Comparison of ENCODE assay signal across 14 mouse cellular contexts in the genomic region with DNA sequence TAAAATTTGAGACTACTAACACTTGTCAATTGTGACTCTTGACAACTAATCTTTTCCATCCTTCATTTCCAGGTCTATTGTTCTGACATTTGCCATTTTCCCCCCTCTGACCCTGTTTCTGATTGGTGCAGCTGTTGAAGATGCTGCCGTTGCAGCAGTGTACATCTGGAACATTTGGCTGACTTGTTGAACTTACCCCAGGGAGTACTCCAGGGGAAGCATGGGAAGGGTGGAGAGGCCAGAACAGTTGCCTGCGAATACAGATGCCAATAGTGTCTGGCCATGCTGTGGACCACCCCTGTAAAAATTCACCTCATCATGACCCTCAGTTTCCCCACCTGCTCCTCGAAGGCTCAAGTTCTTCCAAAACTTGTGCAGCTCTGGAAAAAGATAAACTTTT. TPM values are rescaled to one million over a fixed set of nuclear protein-coding genes. Genes with fewer than 3 reads are reported as not detected.
A peak's percentile ranks its signal among the peaks of the same experiment; 100 is the strongest.
DNase-seq lines count a peak whose midpoint lies in the region; ATAC-seq and TF ChIP-seq lines count a peak whose summit lies in the region.
"Had no signal": no experiment of that assay in that cellular context is flagged by ENCODE, and none has a peak within 500 bp of the region (broad histone marks: within the 10 kb centered on the region; RNA-seq: fewer than 3 reads in every experiment).

No protein-coding gene starts in this region.

- H3K9ac ChIP-seq in forebrain, postnatal 0 days: no peak overlapping the region
- no peak overlapping the region for H3K9ac ChIP-seq in forebrain, embryonic 11.5 days (ENCODE audit: low read length)
- no peak overlapping the region for H3K9ac ChIP-seq in limb, embryonic 11.5 days (ENCODE audit: low read length)
- H3K9ac ChIP-seq in midbrain, embryonic 11.5 days (ENCODE audit: low read length): no peak overlapping the region
- H3K9ac ChIP-seq in liver, postnatal 0 days (replicated peaks): no peak overlapping the region
- H3K9ac ChIP-seq: hindbrain, embryonic 15.5 days; liver, embryonic 13.5 days; neural tube, embryonic 12.5 days had no signal

- H3K27ac ChIP-seq in forebrain, postnatal 0 days (ENCODE audit: low read depth, low read length): no peak overlapping the region
- no peak overlapping the region for H3K27ac ChIP-seq in forebrain, embryonic 11.5 days (ENCODE audit: low read depth, low read length)
- no peak overlapping the region for H3K27ac ChIP-seq in limb, embryonic 11.5 days (replicated peaks; ENCODE audit: low read depth, low read length)
- H3K27ac ChIP-seq in midbrain, embryonic 11.5 days (ENCODE audit: low read depth, low read length): no peak overlapping the region
- no peak overlapping the region for H3K27ac ChIP-seq in liver, postnatal 0 days (ENCODE audit: low read depth)
- H3K27ac ChIP-seq: hindbrain, embryonic 15.5 days; kidney, postnatal 0 days; liver, embryonic 13.5 days; neural tube, embryonic 12.5 days had no signal

- 0 out of 2 replicates have a peak overlapping the region, but pooled peaks have one; percentile 69 for H3K4me2 ChIP-seq in forebrain, postnatal 0 days (ENCODE audit: low read depth)
- no peak overlapping the region for H3K4me2 ChIP-seq in forebrain, embryonic 11.5 days (ENCODE audit: low read depth, low read length, severe bottlenecking)
- no peak overlapping the region for H3K4me2 ChIP-seq in limb, embryonic 11.5 days (ENCODE audit: low read depth, severe bottlenecking)
- H3K4me2 ChIP-seq in midbrain, embryonic 11.5 days: no peak overlapping the region
- no peak overlapping the region for H3K4me2 ChIP-seq in liver, postnatal 0 days (ENCODE audit: low read depth, low read length)

- no peaks in the 10 kb centered on the region for H3K27me3 ChIP-seq in forebrain, postnatal 0 days (ENCODE audit: insufficient read depth, low read length)
- peaks cover 7% of the 10 kb centered on the region; the same call in 1 of the 2 replicates for H3K27me3 ChIP-seq in forebrain, embryonic 11.5 days (ENCODE audit: control insufficient read depth, insufficient read depth, low read length)
- 0 out of 2 replicates have a peak, but pooled peaks cover 5% of the 10 kb centered on the region for H3K27me3 ChIP-seq in limb, embryonic 11.5 days (ENCODE audit: control insufficient read depth, insufficient read depth, low read length)
- H3K27me3 ChIP-seq in midbrain, embryonic 11.5 days (ENCODE audit: control insufficient read depth, insufficient read depth, low read length): 0 out of 2 replicates have a peak, but pooled peaks cover 2% of the 10 kb centered on the region
- peaks cover 6% of the 10 kb centered on the region; the same call in 1 of the 2 replicates for H3K27me3 ChIP-seq in liver, postnatal 0 days (ENCODE audit: insufficient read depth, low read length)
- H3K27me3 ChIP-seq: neural tube, embryonic 12.5 days had no signal

- WGBS in forebrain, postnatal 0 days: 53% methylated on average over 3 of the region's 3 CpGs
- 43% methylated on average over 3 of the region's 3 CpGs for WGBS in forebrain, embryonic 11.5 days
- 46% methylated on average over 3 of the region's 3 CpGs for WGBS in limb, embryonic 11.5 days
- WGBS in midbrain, embryonic 11.5 days: 54% methylated on average over 3 of the region's 3 CpGs
- WGBS in liver, postnatal 0 days (ENCODE audit: insufficient replicate concordance): 59% methylated on average over 3 of the region's 3 CpGs

- no peaks in the 10 kb centered on the region for H3K9me3 ChIP-seq in forebrain, postnatal 0 days (ENCODE audit: low read length)
- no peaks in the 10 kb centered on the region for H3K9me3 ChIP-seq in forebrain, embryonic 11.5 days (ENCODE audit: control insufficient read depth, low read length)
- H3K9me3 ChIP-seq in limb, embryonic 11.5 days (ENCODE audit: control insufficient read depth, low read length): no peaks in the 10 kb centered on the region
- H3K9me3 ChIP-seq in midbrain, embryonic 11.5 days (ENCODE audit: control insufficient read depth, low read length): no peaks in the 10 kb centered on the region
- no peaks in the 10 kb centered on the region for H3K9me3 ChIP-seq in liver, postnatal 0 days (ENCODE audit: low read length)
- H3K9me3 ChIP-seq: G1E; hindbrain, embryonic 15.5 days; liver, embryonic 13.5 days; neural tube, embryonic 12.5 days had no signal

- H3K4me3 ChIP-seq in forebrain, postnatal 0 days (ENCODE audit: low read depth, low read length): no peak overlapping the region
- H3K4me3 ChIP-seq in forebrain, embryonic 11.5 days (ENCODE audit: low read depth, low read length): no peak overlapping the region
- H3K4me3 ChIP-seq in limb, embryonic 11.5 days (ENCODE audit: low read depth, low read length): no peak overlapping the region
- no peak overlapping the region for H3K4me3 ChIP-seq in midbrain, embryonic 11.5 days (ENCODE audit: low read depth, low read length)
- no peak overlapping the region for H3K4me3 ChIP-seq in liver, postnatal 0 days (ENCODE audit: low read depth, low read length)

- TF ChIP-seq CTCF in forebrain, postnatal 0 days (IDR thresholded peaks at IDR 0.05; ENCODE audit: low read depth): no peak
- TF ChIP-seq CTCF in liver, postnatal 0 days (IDR thresholded peaks at IDR 0.05; ENCODE audit: low read depth): no peak

- DNase-seq in forebrain, postnatal 0 days: no peak
- DNase-seq in forebrain, embryonic 11.5 days (ENCODE audit: low spot score): no peak
- peak; percentile 24 for DNase-seq in embryo, embryonic 10 days (ENCODE audit: low spot score)
- DNase-seq in gastrocnemius, postnatal 25 days: peak; percentile 31
- peak; percentile 20 for DNase-seq in limb, embryonic 11.5 days (ENCODE audit: low spot score)
- DNase-seq in cerebellum, adult 8-10 months: no peak
- DNase-seq in midbrain, embryonic 11.5 days (ENCODE audit: low spot score, missing footprints): no peak
- no peak for DNase-seq in liver, postnatal 0 days
- DNase-seq: liver, embryonic 13.5 days; right cerebral cortex, postnatal 14 days had no signal

- H3K4me1 ChIP-seq in forebrain, postnatal 0 days (ENCODE audit: insufficient read depth): no peaks in the 10 kb centered on the region
- no peaks in the 10 kb centered on the region for H3K4me1 ChIP-seq in forebrain, embryonic 11.5 days (replicated peaks; ENCODE audit: control insufficient read depth, insufficient read depth, low read length)
- no peaks in the 10 kb centered on the region for H3K4me1 ChIP-seq in limb, embryonic 11.5 days (ENCODE audit: control insufficient read depth, insufficient read depth, low read length)
- H3K4me1 ChIP-seq in midbrain, embryonic 11.5 days (ENCODE audit: control insufficient read depth, insufficient read depth, low read length): no peaks in the 10 kb centered on the region
- no peaks in the 10 kb centered on the region for H3K4me1 ChIP-seq in liver, postnatal 0 days (ENCODE audit: insufficient read depth)
- H3K4me1 ChIP-seq: hindbrain, embryonic 15.5 days; liver, embryonic 13.5 days; neural tube, embryonic 12.5 days had no signal

- H3K36me3 ChIP-seq in forebrain, postnatal 0 days (ENCODE audit: insufficient read depth): no peaks in the 10 kb centered on the region
- H3K36me3 ChIP-seq in forebrain, embryonic 11.5 days (ENCODE audit: control insufficient read depth, insufficient read depth, low read length): no peaks in the 10 kb centered on the region
- no peaks in the 10 kb centered on the region for H3K36me3 ChIP-seq in limb, embryonic 11.5 days (ENCODE audit: control insufficient read depth, insufficient read depth, low read length)
- H3K36me3 ChIP-seq in midbrain, embryonic 11.5 days (ENCODE audit: control insufficient read depth, insufficient read depth, low read length): no peaks in the 10 kb centered on the region
- H3K36me3 ChIP-seq in liver, postnatal 0 days (replicated peaks; ENCODE audit: insufficient read depth, low read length): no peaks in the 10 kb centered on the region
- H3K36me3 ChIP-seq: G1E; hindbrain, embryonic 15.5 days; liver, embryonic 13.5 days; neural tube, embryonic 12.5 days had no signal

- ATAC-seq in forebrain, postnatal 0 days: no peak
- ATAC-seq in forebrain, embryonic 11.5 days (replicated peaks; ENCODE audit: low FRiP score): no peak
- no peak for ATAC-seq in limb, embryonic 11.5 days (ENCODE audit: insufficient number of reproducible peaks, low FRiP score, low TSS enrichment, low read depth)
- ATAC-seq in midbrain, embryonic 11.5 days (ENCODE audit: low FRiP score): no peak
- no peak for ATAC-seq in liver, postnatal 0 days

- no peak for TF ChIP-seq EP300 in liver, postnatal 0 days (IDR thresholded peaks at IDR 0.05; ENCODE audit: low read depth)

RNA-seq across cellular contexts. Expression of a gene that starts 1.0 kb away (rescaled TPM):
- total RNA-seq in forebrain, postnatal 0 days (2014; rRNA removed): 5.9 and 6.2 TPM in 2 replicates
- polyA plus RNA-seq in forebrain, postnatal 0 days (2015; fragmentation: Nextera tagmentation; extraction: Ambion mirVana): 1.7 and 2.8 TPM in 2 replicates
- 2.2 and 2.6 TPM in 2 replicates for polyA plus RNA-seq in forebrain, embryonic 11.5 days (2014; fragmentation: Nextera tagmentation; extraction: Ambion mirVana)
- 1 to 10 TPM; 2.3 to 3.6 TPM for total RNA-seq in gastrocnemius, postnatal 25 days (2021)
- 1.7 and 1.8 TPM in 2 replicates for polyA plus RNA-seq in limb, embryonic 11.5 days (2014; fragmentation: Nextera tagmentation; extraction: Ambion mirVana)
- polyA plus RNA-seq in midbrain, embryonic 11.5 days (2014; fragmentation: Nextera tagmentation; extraction: Ambion mirVana): 2.0 and 2.1 TPM in 2 replicates
- polyA plus RNA-seq in liver, postnatal 0 days (2015; fragmentation: Nextera tagmentation; extraction: Ambion mirVana): 0.53 and 0.63 TPM in 2 replicates

Comparison
In these comparisons a context has a peak if more than half of its experiments do, and no peak if none do; other contexts are left out.
1. DNase-seq: peak in embryo, embryonic 10 days (single experiment), gastrocnemius, postnatal 25 days (single experiment) and limb, embryonic 11.5 days (single experiment); none in forebrain, postnatal 0 days (single experiment), forebrain, embryonic 11.5 days (single experiment), cerebellum, adult 8-10 months (single experiment), midbrain, embryonic 11.5 days (single experiment) and liver, postnatal 0 days (single experiment).